Mouse (Mus musculus) hindbrain, embryonic 11.5 days (tissue): ENCODE data around the gene Kmt2d. TPM values are rescaled to one million over a fixed set of nuclear protein-coding genes. Genes with fewer than 3 reads are reported as not detected.
"Not testable (repeated sequence)": the region's sequence is repeated elsewhere in the genome, so short reads cannot be mapped to it uniquely, and the experiment has no call there.

Source experiments
- ATAC-seq: fragments of 200-750 bp; cut with Nextera tagmentation; 2 replicates; pipeline ENCODE4 v1.8.0; 2017; ENCODE audit warnings: mild to moderate bottlenecking, moderate TSS enrichment, moderate library complexity; ENCODE audit not compliant: low FRiP score
- DNase-seq: peaks from one replicate; pipeline ENCODE4 v3.0.0-alpha.2; 2015; ENCODE audit warnings: low spot score
- H3K27ac ChIP-seq: fragments of 300-500 bp; sonication (generic); 2 replicates; pipeline ENCODE4 v1.5.1; 2014; ENCODE audit warnings: mild to moderate bottlenecking, low read depth, low read length
- H3K27me3 ChIP-seq: fragments of 300-500 bp; sonication (generic); 2 replicates; pipeline ENCODE4 v1.6.1; 2014; ENCODE audit warnings: mild to moderate bottlenecking, low read length, moderate library complexity, mixed read lengths; ENCODE audit not compliant: control insufficient read depth, insufficient read depth
- H3K36me3 ChIP-seq: fragments of 300-500 bp; sonication (generic); 2 replicates; pipeline ENCODE4 v1.6.1; 2014; ENCODE audit warnings: mild to moderate bottlenecking, low read length, moderate library complexity, mixed read lengths; ENCODE audit not compliant: control insufficient read depth, insufficient read depth
- H3K4me1 ChIP-seq: fragments of 300-500 bp; sonication (generic); replicated peaks from 2 replicates; pipeline ENCODE4 v1.6.1; 2014; ENCODE audit warnings: low read length, mixed read lengths; ENCODE audit not compliant: control insufficient read depth, insufficient read depth
- H3K4me2 ChIP-seq: fragments of 300-500 bp; sonication (generic); replicated peaks from 2 replicates; pipeline ENCODE4 v1.6.1; 2014; ENCODE audit warnings: mild to moderate bottlenecking, low read depth, low read length
- H3K4me3 ChIP-seq: fragments of 300-500 bp; sonication (generic); 2 replicates; pipeline ENCODE4 v1.5.1; 2014; ENCODE audit warnings: low read depth, low read length
- H3K9ac ChIP-seq: fragments of 300-500 bp; sonication (generic); 2 replicates; pipeline ENCODE4 v1.6.1; 2014; ENCODE audit warnings: low read depth, low read length
- H3K9me3 ChIP-seq: fragments of 300-500 bp; sonication (generic); 2 replicates; pipeline ENCODE4 v1.6.1; 2016; ENCODE audit warnings: low read length; ENCODE audit not compliant: control insufficient read depth
- WGBS: fragments of 180-500 bp; shearing (Covaris S2); extraction: QIAGEN DNeasy Blood & Tissue Kit; methylation state at CpG from one replicate; pipeline ENCODE4 v1.1.7; 2014; 5-methylcytosine and 5-hydroxymethylcytosine counted together
- polyA plus RNA-seq: library from polyadenylated mRNA; unstranded; fragments of >200 nt; fragmentation: Nextera tagmentation; extraction: Ambion mirVana; gene quantifications from 2 replicates; pipeline ENCODE4 v1.2.1, GENCODE M21; 2014

Gene Kmt2d
- polyA plus RNA-seq: 13.7 and 20.5 TPM in 2 replicates

GRCm38 (mm10) chr15:98871070-98871915 lies at the start of gene Kmt2d:
TSS of gene Kmt2d (minus strand) at chr15:98871204.
- no peaks in the 10 kb centered on the region for H3K27me3 ChIP-seq
- H3K9ac ChIP-seq: peak within 1 kb of the TSS; percentile 99
- H3K4me2 ChIP-seq: peak within 1 kb of the TSS; percentile 96
- ATAC-seq (peak; percentile 64), DNase-seq (no peak)
- H3K27ac ChIP-seq: peak within 1 kb of the TSS; percentile 97
- WGBS: under 1% methylated on average over 69 of the region's 94 CpGs
- peak within 1 kb of the TSS; percentile 100 for H3K4me3 ChIP-seq
- no peaks in the 10 kb centered on the region for H3K36me3 ChIP-seq
- no peaks in the 10 kb centered on the region for H3K9me3 ChIP-seq
- peaks cover 16% of the 10 kb centered on the region for H3K4me1 ChIP-seq

GRCm38 (mm10) chr15:98918499-98918895 lies 47.5 kb upstream of the Kmt2d start:
- Histone ChIP-seq H3K9ac (peak overlapping the region; percentile 11; the same call in 1 of the 2 replicates), H3K4me3 (peak overlapping the region; percentile 80), H3K4me2 (peak overlapping the region; percentile 38), H3K27ac (peak overlapping the region; percentile 37; the same call in 1 of the 2 replicates)
- not testable (repeated sequence) for H3K4me1 ChIP-seq, H3K9me3 ChIP-seq, H3K27me3 ChIP-seq, ATAC-seq, H3K36me3 ChIP-seq, DNase-seq
- WGBS: 22% methylated on average over 8 of the region's 8 CpGs

- H3K27ac ChIP-seq: peak within 1 kb of the TSS; percentile 93
- peaks cover 4% of the 10 kb centered on the region; the same call in 1 of the 2 replicates for H3K36me3 ChIP-seq
- peaks cover 6% of the 10 kb centered on the region; the same call in 1 of the 2 replicates for H3K4me1 ChIP-seq
- peak; percentile 99 for ATAC-seq
- H3K4me2 ChIP-seq: peak within 1 kb of the TSS; percentile 69
- H3K9ac ChIP-seq: peak within 1 kb of the TSS; percentile 79
- no peaks in the 10 kb centered on the region for H3K27me3 ChIP-seq
- H3K9me3 ChIP-seq: no peaks in the 10 kb centered on the region
- H3K4me3 ChIP-seq: peak within 1 kb of the TSS; percentile 80
- WGBS: under 1% methylated on average over 81 of the region's 82 CpGs
- peak; percentile 98 for DNase-seq
These were observed 46.8 kb upstream of the Kmt2d start, which contains the start of gene Lmbr1l for GRCm38 (mm10) chr15:98917538-98918498. TSS of gene Lmbr1l (minus strand) at chr15:98918231.

GRCm38 (mm10) chr15:98917091-98917490 lies 46.1 kb upstream of the Kmt2d start:
- Histone ChIP-seq H3K4me2 (peak overlapping the region; percentile 69), H3K27me3 (no peaks in the 10 kb centered on the region), H3K4me1 (peaks cover 6% of the 10 kb centered on the region; the same call in 1 of the 2 replicates), H3K9ac (peak overlapping the region; percentile 79), H3K27ac (peak overlapping the region; percentile 93; the same call in 1 of the 2 replicates), H3K4me3 (peak overlapping the region; percentile 80), H3K36me3 (peaks cover 6% of the 10 kb centered on the region; the same call in 1 of the 2 replicates), H3K9me3 (no peaks in the 10 kb centered on the region)
- DNase-seq: no peak
- ATAC-seq: peak; percentile 1; the same call in 1 of the 2 replicates
- under 1% methylated on average over 14 of the region's 14 CpGs for WGBS

GRCm38 (mm10) chr15:98916016-98916415 lies 45.0 kb upstream of the Kmt2d start:
- WGBS: 96% methylated on average over 4 of the region's 4 CpGs

GRCm38 (mm10) chr15:98914903-98915302 lies 43.9 kb upstream of the Kmt2d start:
- no peak overlapping the region for H3K27ac ChIP-seq
- 95% methylated on average over 6 of the region's 6 CpGs for WGBS
- no peaks in the 10 kb centered on the region for H3K9me3 ChIP-seq
- no peak for ATAC-seq
- no peak overlapping the region for H3K4me2 ChIP-seq
- no peak for DNase-seq
- H3K36me3 ChIP-seq: peaks cover 14% of the 10 kb centered on the region; the same call in 1 of the 2 replicates
- no peaks in the 10 kb centered on the region for H3K27me3 ChIP-seq
- H3K4me1 ChIP-seq: peaks cover 6% of the 10 kb centered on the region; the same call in 1 of the 2 replicates
- no peak overlapping the region for H3K4me3 ChIP-seq
- H3K9ac ChIP-seq: no peak overlapping the region

More at GRCm38 (mm10) chr15:98916016-98916415, 45.0 kb upstream of the Kmt2d start:
- H3K9ac ChIP-seq: peak overlapping the region; percentile 79
- no peaks in the 10 kb centered on the region for H3K27me3 ChIP-seq
- no peak overlapping the region for H3K27ac ChIP-seq
- no peaks in the 10 kb centered on the region for H3K9me3 ChIP-seq
- H3K4me1 ChIP-seq: peaks cover 6% of the 10 kb centered on the region; the same call in 1 of the 2 replicates
- peaks cover 14% of the 10 kb centered on the region; the same call in 1 of the 2 replicates for H3K36me3 ChIP-seq
- no peak for DNase-seq
- H3K4me2 ChIP-seq: peak overlapping the region; percentile 69
- H3K4me3 ChIP-seq: peak overlapping the region; percentile 80
- ATAC-seq: no peak

GRCm38 (mm10) chr15:98904692-98905091 lies 33.7 kb upstream of the Kmt2d start:
- DNase-seq (peak; percentile 81), ATAC-seq (no peak)
- WGBS: 28% methylated on average over 10 of the region's 10 CpGs
- H3K9me3 ChIP-seq: no peaks in the 10 kb centered on the region
- H3K27ac ChIP-seq: no peak overlapping the region
- 0 out of 2 replicates have a peak, but pooled peaks cover 2% of the 10 kb centered on the region for H3K4me1 ChIP-seq
- H3K27me3 ChIP-seq: no peaks in the 10 kb centered on the region
- no peak overlapping the region for H3K4me2 ChIP-seq
- H3K4me3 ChIP-seq: no peak overlapping the region
- no peak overlapping the region for H3K9ac ChIP-seq
- peaks cover 10% of the 10 kb centered on the region for H3K36me3 ChIP-seq

GRCm38 (mm10) chr15:98902600-98902999 lies 31.6 kb upstream of the Kmt2d start:
- DNase-seq: no peak
- no peak overlapping the region for H3K4me2 ChIP-seq
- WGBS: 94% methylated on average over 2 of the region's 2 CpGs
- peaks cover 8% of the 10 kb centered on the region; the same call in 1 of the 2 replicates for H3K4me1 ChIP-seq
- no peaks in the 10 kb centered on the region for H3K9me3 ChIP-seq
- H3K27ac ChIP-seq: no peak overlapping the region
- no peak overlapping the region for H3K4me3 ChIP-seq
- H3K9ac ChIP-seq: no peak overlapping the region
- ATAC-seq: no peak
- H3K36me3 ChIP-seq: 0 out of 2 replicates have a peak, but pooled peaks cover 2% of the 10 kb centered on the region
- H3K27me3 ChIP-seq: peaks cover 19% of the 10 kb centered on the region
